Mouse (Mus musculus): Measurements from ENCODE around the gene Ppp1r14a. TPM values are rescaled to one million over a fixed set of nuclear protein-coding genes. Genes with fewer than 3 reads are reported as not detected.

Gene Ppp1r14a
- total RNA-seq, 2 experiments from 2014 or later, result 14.3 to 15.0 TPM

- DNase-seq (ENCODE audit: low spot score in 2 of 2), result no peak
Measured at GRCm38 (mm10) chr7:29277510-29277909, 11.6 kb upstream of the Ppp1r14a start.

- no peak for DNase-seq (ENCODE audit: low spot score in 2 of 2)
Measured at GRCm38 (mm10) chr7:29279261-29279660, 9.8 kb upstream of the Ppp1r14a start.

- no peak for DNase-seq (ENCODE audit: low spot score in 2 of 2)
Measured at GRCm38 (mm10) chr7:29279924-29280323, 9.2 kb upstream of the Ppp1r14a start.

DNA sequence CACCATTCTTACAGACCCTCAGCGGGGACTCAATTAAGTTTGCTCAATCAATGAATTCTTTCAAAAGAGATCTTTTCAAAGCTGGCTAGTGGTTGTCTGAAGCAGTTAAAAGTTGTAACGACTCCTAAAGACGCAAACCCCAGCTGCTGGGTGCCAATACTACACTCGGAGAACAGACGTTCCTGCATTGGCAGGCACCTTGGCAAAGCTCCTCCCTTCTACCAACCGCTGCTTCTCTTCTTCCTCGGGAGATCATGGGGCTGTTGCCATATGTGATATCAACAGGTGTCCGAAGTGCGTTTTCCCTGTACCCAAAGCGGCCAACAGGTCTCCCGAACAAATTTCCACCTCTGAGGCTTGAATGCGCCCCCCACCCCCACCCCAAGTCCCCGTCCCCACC lies 8.3 kb upstream of the Ppp1r14a start:
- DNase-seq (ENCODE audit: low spot score in 2 of 2), result no peak

GRCm38 (mm10) chr7:29281201-29282073 lies 7.7 kb upstream of the Ppp1r14a start, which contains the start of gene Spint2:
Gene Spint2, minus strand, starts transcription at chr7:29281912.
- DNase-seq (ENCODE audit: low spot score in 2 of 2), result peak; percentile 28 to 29

DNA sequence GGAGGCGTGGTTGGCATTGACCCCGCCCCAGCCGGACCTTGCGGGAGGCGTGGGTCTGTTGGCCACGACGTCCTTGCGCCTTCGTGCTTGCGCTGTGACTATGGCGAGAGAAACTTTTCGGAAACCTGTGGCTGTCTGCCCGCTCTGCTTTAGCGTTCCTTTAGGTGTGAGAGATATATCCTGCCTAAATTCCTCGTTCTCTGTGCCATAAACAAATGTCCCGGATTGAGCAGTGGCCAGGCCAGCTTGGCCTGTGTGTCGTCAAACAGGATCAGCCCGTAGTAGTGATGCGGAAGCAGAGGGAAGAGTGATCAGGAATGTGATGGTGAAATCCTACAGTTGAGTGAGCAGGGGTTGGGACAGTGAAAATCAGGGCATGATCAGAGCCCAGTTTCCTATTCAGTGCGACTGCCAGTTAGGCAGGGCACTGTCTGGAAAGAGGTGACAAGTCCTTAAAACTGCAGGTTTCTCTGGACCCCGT lies 7.0 kb upstream of the Ppp1r14a start:
- DNase-seq (ENCODE audit: low spot score in 2 of 2), result no peak

DNA sequence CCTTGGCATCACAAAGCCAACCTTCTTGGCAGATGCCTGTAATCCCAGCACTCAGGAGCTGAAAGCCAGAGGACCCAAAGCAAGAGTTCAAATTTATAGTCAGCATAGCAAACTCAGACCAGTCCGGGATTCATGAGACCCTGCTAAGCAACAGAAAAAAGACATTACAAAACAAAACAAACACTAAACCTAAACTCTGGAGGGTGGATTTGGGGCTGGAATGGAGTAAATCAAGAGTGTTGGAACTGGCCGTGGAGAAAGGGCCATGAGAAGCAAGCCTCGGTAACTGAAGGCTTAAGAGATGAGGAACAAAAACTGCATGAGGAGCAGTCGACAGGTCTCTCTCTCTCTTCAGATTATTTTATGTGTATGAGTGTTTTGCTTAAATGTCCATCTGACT lies 5.2 kb upstream of the Ppp1r14a start:
- no peak for DNase-seq (ENCODE audit: low spot score in 2 of 2)

DNA sequence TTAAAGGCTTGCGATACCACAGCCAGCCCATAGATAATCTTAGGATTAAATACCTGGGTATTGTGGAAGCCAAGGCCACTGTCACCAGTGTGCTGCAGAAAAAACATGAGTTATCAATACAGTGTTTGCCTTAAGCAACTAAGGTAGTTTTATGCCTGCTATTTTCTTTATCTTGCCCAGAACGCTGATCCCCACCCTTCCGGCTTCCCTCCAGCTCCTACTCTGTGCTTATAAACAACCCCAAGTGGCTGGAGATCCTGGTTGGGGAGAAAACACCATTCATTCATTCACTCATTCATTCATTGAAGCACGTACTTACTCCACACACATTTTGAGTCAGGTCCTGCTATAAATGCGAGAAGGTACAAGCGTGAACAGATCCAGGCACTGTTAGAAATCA lies 4.6 kb upstream of the Ppp1r14a start:
- DNase-seq (ENCODE audit: low spot score in 2 of 2), result no peak

DNA sequence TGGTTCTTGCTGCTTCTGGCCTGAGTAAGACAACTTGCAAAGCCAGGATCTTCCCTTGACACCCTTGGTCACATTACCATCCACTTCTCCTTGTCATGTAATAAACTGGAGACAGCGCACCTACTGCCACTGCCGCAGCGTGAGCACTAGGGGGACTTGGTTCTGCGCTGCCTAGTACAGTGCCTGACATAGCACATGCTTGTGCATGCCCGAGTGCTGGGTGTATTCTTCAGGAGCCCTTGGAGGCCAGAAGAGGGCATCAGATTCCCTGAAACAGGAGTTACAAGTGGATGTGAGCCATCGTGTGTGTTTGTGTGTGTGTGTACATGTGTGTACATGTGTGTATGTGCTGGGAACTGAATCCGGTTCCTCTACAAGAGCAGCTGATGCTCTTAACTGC lies 1.6 kb upstream of the Ppp1r14a start:
- no peak for DNase-seq (ENCODE audit: low spot score in 2 of 2)

- DNase-seq (ENCODE audit: low spot score in 2 of 2), result no peak
Measured at GRCm38 (mm10) chr7:29288079-29288478, 1.0 kb upstream of the Ppp1r14a start.

- DNase-seq (ENCODE audit: low spot score in 2 of 2), result no peak
Measured at GRCm38 (mm10) chr7:29289856-29290255, 748 bp downstream of the Ppp1r14a start.

GRCm38 (mm10) chr7:29290691-29291485 lies 1.8 kb downstream of the Ppp1r14a start:
- no peak for DNase-seq (ENCODE audit: low spot score in 2 of 2)

- no peak for DNase-seq (ENCODE audit: low spot score in 2 of 2)
Measured at GRCm38 (mm10) chr7:29291616-29292457, 2.7 kb downstream of the Ppp1r14a start.

- no peak for DNase-seq (ENCODE audit: low spot score in 2 of 2)
Measured at GRCm38 (mm10) chr7:29292458-29293098, 3.5 kb downstream of the Ppp1r14a start.

- no peak for DNase-seq (ENCODE audit: low spot score in 2 of 2)
Measured at GRCm38 (mm10) chr7:29293131-29294065, 4.3 kb downstream of the Ppp1r14a start.

- DNase-seq (ENCODE audit: low spot score in 2 of 2), result no peak
Measured at GRCm38 (mm10) chr7:29294111-29294761, 5.1 kb downstream of the Ppp1r14a start.

DNA sequence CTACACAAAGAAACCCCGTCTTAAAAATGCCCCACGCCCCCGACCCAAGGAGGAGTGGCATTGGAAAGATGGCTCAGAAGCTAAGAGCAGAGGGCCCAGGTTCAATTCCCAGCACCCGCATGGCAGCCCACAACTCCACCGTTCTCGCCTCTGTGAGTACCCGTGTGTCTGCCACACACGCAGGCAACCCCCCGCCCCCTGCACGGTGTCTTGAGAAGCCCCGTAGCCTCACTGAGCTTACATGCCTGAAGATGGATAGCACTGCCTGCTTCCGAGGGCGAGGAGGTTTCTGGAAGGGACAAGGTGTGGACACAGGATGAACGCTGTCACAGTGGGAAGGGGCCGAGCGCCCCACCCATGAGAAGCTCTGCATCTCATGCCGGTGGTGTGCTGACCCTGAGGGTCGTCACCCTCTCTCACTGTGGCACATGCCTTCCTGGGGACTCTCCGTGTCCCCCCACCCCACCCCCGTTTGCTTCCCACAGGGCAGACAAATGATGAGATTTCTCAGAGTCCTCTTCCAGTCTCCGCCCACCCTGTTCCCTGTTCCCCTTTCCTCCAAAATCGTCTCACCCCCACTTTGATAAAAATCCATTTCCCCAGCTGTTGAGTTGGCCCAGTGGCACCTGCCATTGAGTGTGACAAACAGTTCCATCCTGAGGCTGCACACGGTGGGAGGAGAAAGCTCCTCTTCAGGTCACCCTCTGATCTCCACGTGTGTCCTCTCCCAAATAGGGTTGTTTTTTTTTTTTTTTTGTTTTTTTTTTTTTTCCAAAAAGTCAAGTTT lies 6.9 kb downstream of the Ppp1r14a start:
- no peak for DNase-seq (ENCODE audit: low spot score in 2 of 2)

- no peak for DNase-seq (ENCODE audit: low spot score in 2 of 2)
Measured at GRCm38 (mm10) chr7:29296998-29297397, 7.9 kb downstream of the Ppp1r14a start.
